Mouse (Mus musculus): Measurements from ENCODE around the gene Rab4b.

Gene Rab4b

DNA sequence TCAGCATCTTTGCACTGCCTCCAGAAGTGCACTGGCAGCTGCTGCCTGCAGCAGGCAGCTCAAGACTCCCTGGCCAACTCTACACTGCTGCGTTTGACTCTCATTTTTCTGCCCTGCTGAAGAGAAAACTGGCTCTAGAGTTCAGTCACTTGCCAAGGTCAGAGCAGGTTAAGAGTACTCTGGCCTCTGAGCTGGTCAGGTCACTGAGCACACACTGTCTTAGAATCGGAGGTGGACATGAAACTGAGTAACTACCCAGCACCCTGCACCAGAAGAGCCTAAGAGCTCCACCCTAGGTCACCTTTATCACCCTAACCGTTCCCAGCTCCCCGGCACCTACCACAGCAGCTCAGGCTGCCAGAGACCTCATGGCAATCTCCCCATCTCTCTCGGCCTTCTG, 7.3 kb upstream of the Rab4b start:
- DNase-seq (ENCODE audit: extremely low read depth, insufficient read length, low spot score), result no peak

DNA sequence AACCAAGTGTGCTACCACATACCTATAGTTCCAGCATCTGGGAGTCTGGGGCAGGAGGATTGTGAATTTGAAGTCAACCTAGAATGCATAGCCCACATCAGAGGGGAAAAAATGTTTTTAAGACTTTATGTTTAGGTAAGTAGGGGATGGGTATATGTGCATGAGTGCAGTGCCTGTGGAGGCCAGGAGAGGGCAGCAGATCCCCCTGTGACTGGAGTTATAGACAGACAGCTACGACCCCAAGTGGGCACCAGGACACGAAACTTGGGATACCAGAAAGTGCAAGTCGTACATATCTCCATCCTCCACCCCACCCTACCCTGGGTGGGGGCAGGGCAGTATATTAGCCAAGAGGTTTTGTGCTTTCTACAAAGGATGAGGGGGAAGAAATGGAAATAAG, 6.3 kb upstream of the Rab4b start:
- peak; percentile 36 for DNase-seq (ENCODE audit: extremely low read depth, insufficient read length, low spot score)

DNA sequence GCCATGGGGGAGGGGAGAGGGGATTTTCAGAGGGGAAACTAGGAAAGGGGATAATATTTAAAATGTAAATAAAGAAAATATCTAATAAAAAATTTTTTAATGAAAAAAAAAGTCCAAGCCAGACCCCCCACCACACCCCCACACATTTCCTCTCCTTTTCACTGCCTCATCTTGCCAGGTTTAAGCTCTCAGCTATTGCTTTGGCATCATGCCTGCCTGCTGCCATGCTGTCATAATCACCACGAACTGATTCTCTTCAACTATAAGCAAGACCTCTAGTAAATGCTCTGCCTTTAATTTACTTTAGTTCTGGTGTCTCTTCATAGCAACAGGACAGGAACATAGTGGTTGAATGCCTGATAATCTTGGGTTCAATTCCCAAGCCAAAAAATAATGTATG, 3.8 kb upstream of the Rab4b start:
- no peak for DNase-seq (ENCODE audit: extremely low read depth, insufficient read length, low spot score)

DNA sequence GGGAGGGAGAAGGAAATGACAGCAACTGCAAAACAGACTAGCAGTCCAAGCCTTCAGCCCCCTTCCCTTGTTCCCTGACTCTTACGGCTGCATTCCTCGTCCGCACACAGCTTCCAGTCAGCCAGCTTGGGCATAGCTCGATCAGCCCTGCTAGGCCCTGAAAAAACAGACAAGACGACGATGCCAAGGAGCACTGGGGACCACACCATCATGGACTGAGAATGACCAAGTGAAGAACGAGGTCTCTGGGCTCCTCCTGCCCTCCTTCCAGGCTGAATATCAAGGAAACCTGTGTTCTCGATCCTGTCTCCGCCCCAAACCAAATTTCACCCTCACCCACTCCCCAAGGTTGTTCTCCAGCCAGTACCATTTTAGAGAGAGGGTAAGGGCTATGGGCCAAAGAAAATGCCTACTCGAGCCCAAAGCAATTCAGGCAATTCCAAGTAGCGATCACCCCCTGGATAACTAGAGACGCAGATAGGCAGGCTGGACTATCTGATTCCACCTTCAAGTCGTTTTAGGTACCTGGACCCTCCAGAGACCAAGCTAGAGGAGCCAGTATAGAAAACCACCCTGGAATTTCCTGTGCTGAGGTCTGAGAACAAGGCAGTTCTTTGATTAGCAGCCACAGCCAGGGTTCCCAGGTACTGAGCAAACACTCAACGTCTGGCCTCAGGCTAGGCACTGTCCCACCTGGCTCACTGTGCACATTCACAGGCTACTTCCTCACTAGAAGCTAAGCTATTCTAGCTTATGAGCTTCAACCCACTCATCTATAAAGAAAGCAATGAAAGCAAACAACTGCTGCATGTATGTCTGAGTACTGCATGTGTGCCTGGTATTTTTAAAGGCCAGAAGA, 2.4 kb upstream of the Rab4b start, which contains the start of the genes Gm21983 and Mia:
Gm21983 (minus strand) TSS at position 250 of the 859 bp plus-strand sequence.
Mia (minus strand) TSS at position 321 of the 859 bp plus-strand sequence.
- no peak for DNase-seq (ENCODE audit: extremely low read depth, insufficient read length, low spot score)

DNA sequence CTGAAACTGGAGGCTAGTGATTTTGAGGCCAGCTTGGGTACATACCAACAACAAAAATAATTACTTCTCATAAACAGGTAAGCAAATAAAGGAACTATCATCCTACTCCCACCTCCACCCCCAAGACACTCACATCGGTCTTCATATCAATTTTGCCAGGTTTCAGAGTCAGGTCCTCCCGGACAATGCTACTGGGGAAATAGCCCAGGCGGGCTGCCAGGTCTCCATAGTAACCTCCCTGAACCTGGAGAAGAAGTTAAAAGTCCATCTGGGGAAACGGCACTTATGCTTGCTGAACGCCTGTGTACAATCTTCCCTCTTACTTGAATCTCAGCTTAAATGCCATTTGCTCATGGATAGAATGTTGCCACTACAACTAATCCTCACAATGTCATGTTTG, 1.3 kb upstream of the Rab4b start:
- no peak for DNase-seq (ENCODE audit: extremely low read depth, insufficient read length, low spot score)

DNA sequence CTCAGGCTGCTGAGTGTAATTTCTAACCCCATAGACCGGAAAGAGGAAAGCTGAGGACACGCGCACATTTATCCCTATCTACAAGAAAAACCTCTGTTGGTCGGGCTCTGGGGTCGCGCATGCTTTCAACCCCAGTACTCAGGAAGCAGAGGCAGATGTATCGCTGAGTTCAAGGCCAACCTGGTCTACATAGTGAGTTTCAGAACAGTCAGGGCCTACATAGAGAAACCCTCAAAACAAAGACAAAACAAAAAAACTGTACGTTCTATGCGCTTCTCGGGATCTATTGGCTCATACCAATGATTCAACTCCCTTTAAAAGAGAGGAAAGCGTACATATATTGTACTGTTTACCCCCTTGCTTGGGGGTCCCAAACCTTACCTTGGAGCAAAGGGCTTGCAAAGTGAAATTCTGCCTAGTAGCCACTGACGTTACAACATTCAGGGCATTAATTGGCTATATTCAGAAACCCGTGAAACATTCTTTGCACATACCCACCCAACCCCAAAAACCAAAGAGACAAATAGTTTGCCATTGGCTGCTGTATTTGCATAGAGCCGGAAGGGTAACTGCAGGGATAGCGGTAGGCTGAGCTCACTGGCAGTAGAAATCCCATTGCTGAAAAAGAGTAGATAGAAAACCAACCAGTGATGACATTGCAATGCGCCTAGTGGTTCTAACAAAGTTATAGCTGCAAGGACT, 672 bp upstream of the Rab4b start:
- no peak for DNase-seq (ENCODE audit: extremely low read depth, insufficient read length, low spot score)

DNA sequence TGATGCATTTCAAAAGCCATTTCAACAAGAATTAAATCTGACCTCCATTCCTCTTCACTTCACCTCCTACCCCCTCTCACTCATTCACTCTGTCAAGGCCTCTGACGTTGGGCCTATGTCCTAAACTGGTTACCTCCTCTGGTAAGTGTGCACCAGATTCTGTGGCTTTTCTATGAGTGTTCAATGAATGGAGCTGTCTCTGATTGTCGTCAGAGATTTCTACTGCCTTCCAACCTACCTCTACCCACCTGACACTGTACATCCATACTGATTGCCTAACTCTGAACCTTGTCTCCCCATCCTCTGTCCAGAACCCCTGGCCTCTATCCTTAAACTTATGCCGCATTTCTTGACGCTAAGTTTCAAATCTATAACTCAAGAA, 763 bp downstream of the Rab4b start:
- DNase-seq (ENCODE audit: extremely low read depth, insufficient read length, low spot score), result no peak

DNA sequence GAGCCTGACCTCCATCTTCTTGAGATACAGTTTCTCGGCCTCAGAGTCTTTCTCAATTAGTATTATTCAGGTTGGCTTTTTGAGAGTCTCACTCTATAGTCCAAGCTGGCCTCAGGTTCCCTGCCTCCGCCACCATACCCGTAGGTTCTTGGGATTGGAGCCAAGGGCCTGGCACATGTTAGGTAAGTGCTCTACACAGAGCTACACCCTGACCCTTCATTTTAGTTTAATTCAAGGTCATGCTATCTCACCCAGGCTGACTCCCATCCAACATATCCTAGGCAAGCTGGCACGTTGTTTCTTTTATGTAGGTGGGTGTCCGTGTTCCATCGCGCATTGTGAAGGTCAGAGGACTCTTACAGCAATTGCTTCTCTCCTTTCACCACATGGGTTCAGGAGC, 3.8 kb downstream of the Rab4b start:
- DNase-seq (ENCODE audit: extremely low read depth, insufficient read length, low spot score), result no peak

DNA sequence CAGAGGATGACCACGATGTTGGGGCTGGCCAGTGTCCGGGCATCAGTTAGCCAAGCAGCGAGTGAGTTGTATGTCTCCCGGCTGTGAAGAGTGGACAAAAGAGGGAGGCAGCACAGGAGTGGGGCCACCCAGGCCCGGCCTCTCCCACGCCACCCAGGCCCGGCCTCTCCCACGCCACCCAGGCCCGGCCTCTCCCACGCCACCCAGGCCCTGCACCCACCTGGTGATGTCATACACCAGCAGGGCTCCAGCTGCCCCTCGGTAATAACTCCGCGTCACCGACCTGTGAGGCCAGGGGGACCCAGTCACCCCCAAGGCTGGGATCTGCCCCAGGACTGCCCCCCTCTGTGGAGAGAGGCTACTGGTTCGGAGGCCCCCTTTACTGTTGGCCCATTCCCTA, 4.2 kb downstream of the Rab4b start:
- no peak for DNase-seq (ENCODE audit: extremely low read depth, insufficient read length, low spot score)

DNA sequence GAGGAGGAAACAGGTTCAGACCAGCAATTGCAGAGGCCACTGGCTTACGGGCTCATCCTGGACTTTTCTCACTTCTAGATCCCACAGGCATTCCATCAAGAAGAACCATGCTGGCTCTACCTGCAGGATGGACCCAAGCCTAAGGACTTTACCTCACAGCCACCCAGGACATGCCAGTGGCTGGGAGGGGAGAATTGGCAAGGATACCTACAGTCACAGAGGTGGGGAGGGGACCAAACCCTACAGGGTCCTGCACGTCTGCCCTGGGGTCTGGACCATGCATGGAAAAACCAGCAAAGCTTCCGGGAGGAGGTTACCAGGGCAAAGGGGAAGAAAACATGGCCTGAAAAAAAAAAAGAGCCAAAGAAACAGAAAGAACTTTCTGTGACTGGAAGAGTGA, 7.7 kb downstream of the Rab4b start:
- no peak for DNase-seq (ENCODE audit: extremely low read depth, insufficient read length, low spot score)

DNA sequence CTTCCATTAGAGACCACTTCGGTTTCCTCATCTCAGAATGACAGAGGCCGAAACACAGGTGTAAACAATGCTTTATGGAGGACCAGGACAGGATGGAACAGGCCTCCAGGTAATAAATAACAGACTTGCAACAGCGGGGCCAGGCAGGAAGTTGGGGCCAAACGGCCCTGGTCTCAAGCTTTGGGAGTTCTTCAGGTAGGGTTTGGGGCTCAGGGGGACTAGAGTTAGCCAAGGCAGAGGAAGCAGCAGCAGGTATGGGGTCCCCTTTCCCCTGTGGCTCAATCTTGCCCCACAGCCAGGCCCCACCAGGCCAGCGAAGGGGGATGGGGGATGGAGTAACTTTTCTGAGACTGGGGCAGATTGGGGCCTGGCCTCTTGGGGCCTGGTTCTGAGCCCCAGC, 10.3 kb downstream of the Rab4b start:
- DNase-seq (ENCODE audit: extremely low read depth, insufficient read length, low spot score), result no peak

DNA sequence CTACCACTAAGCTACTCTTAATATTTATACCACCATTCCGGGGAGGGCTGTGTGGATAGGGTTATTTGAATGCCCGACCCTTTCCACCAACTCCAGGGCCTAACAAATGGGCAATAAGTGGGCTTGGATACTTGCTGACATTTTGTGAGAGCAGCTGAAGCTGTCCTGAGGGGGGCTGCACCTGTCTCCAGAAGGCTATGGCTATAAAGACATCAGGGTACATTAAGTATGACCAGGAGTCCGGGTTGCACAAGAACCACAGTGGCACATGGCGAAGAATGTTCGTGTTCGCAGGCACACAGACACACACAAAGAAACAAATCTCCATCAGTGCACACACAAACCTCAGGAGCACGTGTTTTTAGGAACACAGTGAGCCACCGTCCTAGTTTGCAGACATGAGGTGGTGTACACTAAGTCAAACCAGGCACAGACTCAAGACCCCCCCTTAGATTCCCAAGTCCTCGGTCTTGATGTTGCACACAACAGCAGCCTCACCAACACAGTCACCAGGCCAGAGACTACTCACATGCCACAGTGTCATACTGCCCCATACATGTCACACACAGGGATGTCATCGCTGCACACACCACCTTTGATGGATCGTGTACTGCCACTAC, 11.1 kb downstream of the Rab4b start:
- no peak for DNase-seq (ENCODE audit: extremely low read depth, insufficient read length, low spot score)

DNA sequence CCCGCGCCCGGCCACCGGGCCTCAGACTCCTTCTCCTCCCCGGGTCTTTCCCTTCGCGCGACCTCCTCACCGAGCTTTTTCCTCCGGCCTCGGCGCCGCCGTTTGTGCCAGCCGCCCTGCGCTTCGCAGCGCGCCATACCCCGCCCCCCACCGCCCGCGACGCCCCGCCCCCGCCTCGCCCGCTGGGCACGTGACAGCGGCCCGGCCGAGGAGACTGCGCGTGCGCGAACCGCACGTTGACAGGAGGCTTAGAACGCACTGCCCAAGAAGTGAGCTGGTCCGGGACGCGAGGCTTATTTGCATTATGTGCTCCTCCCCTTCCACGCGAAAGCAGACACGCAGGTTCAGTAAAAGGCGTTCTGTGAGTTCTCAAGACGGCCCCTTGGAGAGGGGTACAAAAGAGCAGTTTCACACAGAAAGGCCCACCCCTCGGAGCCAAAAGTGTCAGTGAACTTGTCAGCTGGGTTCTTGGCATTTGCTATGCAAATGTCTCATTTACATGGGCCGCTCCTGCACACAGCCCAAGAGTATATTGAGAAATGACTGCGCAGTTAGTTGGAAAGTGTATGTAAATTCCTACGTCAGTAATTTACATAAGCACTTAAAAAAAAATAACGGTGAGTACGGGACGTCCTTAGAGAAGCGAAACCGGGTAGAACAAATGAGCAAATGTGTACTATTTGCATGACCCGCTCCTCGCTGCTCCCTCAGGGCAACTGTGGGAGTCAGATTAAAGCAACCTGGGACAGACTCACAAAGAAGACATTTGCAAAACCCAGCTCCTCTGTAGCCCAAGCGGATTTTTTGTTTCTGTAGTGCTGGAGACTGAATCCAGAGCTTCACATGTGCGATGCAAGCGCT, 11.9 kb downstream of the Rab4b start, which contains the start of gene Egln2:
Egln2 (minus strand) TSS at position 189 of the 861 bp plus-strand sequence.
- DNase-seq (ENCODE audit: extremely low read depth, insufficient read length, low spot score), result peak; percentile 82

DNA sequence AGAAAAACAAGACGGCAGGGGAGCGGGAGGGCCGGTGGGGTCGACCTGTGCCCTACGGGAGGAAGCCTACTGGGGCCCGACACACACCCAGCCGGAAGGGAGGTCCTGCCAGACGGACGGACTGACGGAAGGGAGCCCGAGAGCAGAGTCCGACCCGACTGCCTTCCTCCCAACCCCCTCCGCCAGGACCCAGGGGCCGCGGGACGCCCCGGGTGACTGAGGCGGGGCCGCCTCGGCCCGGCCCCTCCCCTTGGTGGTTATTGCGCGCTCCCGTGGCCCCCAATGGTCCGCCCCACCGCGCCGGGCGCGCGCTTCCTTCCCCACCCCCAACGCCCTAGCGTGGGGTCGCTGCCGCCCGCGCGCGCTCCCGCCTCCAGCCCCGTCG, 12.5 kb downstream of the Rab4b start:
- DNase-seq (ENCODE audit: extremely low read depth, insufficient read length, low spot score), result peak; percentile 83

DNA sequence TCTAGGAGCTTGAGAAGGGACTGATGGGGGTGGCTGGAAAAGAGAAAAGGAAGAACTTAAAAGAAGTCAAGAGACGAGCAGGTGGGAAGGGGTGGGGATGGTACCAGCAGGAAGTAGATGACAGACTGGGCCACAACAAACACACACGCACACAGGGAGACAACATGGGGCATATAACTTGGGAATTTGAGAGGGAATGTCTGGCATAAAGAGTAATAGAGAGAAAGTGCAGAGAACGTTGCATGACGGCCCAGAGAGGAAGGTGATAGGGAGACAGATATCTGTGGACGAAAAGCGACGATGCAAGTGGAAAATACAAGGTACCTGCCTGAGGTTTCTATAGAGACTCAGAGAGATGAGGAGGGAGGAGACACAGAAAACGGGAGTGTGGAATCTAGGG, 13.0 kb downstream of the Rab4b start:
- no peak for DNase-seq (ENCODE audit: extremely low read depth, insufficient read length, low spot score)

DNA sequence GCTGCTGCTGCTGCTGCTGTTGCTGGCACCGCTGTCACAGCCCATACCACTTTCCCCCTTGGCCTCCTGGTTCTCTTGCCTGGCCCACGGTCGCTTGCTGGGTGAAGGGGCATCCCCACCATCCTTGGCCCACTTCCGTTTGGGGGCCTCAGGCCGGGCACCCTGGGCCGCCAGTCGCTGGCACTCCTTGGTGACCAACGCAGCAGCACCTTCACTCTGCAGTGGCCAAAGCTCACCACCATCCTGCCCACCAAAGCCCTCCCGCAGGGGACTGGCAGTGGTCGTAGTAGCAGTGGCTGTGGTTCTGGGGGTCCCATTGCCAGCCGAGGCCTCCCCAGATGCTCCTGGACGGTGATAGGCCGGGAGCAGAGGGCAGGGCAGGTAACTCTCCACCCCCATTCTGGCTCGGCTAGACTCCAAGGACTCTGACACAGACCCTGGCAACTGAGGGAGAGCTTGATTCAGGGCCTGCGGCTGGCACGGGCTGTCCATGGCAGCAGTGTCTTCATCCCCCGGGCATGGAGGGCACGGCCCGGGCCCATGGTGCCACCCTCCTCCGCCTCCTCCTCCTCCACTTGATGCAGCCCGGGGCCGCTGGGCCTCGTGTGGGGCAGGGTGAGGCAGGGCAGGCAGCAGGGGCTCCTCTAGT, 13.6 kb downstream of the Rab4b start:
- DNase-seq (ENCODE audit: extremely low read depth, insufficient read length, low spot score), result no peak

DNA sequence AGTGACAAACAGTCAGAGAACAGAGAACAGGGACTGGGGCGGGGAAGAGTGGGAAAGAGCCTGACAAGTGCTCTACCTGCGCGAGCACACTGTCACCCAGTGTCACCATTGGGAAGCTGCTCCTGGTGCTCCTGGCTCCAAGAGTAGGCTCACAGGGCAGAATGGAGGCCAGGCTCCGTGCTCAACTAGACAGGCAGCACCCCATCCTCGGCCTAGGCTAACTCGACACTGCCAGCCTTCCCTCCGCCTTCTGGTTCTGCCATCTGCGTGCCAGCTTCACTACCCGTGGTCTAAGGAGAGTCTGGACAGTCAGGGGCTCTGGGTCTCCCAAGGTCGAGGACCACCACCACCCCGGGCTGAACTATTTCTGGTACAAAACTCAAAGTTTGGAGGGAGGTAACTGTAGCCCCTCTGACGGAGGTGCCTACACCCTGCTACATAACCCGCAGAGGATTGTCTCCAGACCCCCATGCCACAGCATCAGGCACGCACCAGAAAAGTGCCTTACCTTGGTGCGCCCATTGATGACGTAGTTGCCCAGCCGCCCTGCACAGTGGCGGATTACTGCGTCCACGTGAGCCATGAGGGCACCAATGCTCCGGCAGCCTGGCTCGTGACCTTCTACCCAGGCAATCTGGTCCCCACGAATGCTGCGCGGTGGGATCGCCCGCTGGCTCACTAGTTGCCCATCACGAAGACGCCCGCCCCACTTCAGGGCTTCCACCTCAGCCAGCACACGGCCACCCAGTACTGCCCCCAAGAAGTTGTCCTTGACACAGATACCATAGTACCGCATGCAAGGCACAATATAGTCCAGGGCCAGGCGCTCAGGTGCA, 14.4 kb downstream of the Rab4b start:
- DNase-seq (ENCODE audit: extremely low read depth, insufficient read length, low spot score), result no peak

DNA sequence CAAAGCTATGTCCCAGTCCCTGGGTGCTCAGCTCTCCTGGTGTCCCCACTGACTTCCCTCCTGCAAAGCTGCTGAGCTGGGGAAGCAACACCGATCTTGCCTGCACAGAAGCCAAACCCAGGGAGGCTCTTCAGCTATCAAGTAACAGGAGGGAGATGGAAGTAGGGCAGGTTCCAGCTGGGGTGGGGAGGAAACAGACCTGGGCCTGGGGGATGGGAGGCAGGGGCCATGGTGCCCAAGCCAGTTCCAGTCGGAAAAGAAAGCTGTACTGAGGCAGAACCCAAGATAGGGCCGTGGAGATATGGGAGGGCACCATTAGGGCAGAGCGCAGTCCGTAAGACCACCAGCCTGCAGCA, 15.3 kb downstream of the Rab4b start:
- DNase-seq (ENCODE audit: extremely low read depth, insufficient read length, low spot score), result no peak

DNA sequence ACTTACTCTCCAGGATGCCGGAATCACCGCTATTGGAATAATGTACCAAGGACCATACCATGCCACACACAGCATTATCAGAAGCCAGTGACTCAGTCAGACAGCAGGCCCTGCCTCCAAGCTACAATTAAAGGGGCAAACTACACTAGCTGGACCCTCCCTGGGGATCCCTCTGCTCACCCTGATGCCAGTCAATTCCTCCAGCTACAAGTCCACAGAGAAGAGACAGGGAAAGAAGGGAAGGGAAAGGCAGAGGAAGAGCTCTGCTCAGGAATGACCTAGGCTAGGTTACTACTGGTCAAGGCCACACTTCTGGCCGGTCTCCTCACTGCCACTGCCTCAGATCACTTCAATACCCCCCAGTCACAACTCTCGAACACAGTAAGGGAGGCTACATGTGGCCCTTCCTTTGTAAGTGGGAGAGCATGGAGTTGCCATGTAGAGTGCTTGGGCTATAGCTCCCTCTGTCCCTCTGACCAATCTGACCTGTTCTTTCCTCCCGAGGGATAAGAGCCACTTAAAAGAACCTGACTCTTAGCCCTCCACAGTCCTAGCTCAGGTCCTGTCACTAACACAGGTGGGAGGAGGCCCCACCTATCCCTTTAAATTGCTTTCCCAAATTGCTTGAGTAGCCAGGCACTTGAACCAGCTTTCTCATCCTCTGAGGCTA, 15.8 kb downstream of the Rab4b start:
- no peak for DNase-seq (ENCODE audit: extremely low read depth, insufficient read length, low spot score)
